Mouse (Mus musculus) hindbrain, embryonic 16.5 days (tissue): Measurements from ENCODE around the gene Apobec4. TPM values are rescaled to one million over a fixed set of nuclear protein-coding genes. Genes with fewer than 3 reads are reported as not detected.

Experiments
- polyA plus RNA-seq: library from polyadenylated mRNA; unstranded; fragments of >200 nt; fragmentation: Nextera tagmentation; extraction: Ambion mirVana; gene quantifications from 2 replicates; pipeline ENCODE4 v1.2.1, GENCODE M21; 2015

Apobec4 gene
- polyA plus RNA-seq, 1 experiment from 2014 or later: 0.13 TPM

Other genes with a start within 250 kb of the Apobec4 start
- 18.4 and 19.4 TPM in 2 replicates for gene Rgl1, start 15.8 kb downstream of the Apobec4 start, polyA plus RNA-seq
- 300 and 315 TPM in 2 replicates for gene Arpc5, start 16.0 kb downstream of the Apobec4 start, polyA plus RNA-seq
- gene Ncf2, start 49.6 kb downstream of the Apobec4 start, polyA plus RNA-seq: 2.7 and 2.9 TPM in 2 replicates
- gene Smg7, start 152.1 kb downstream of the Apobec4 start, polyA plus RNA-seq: 27.3 and 32.6 TPM in 2 replicates
- 75.4 and 83.4 TPM in 2 replicates for gene Nmnat2, start 204.4 kb downstream of the Apobec4 start, polyA plus RNA-seq